Mouse (Mus musculus): Measurements from ENCODE around the gene Stox1. TPM values are rescaled to one million over a fixed set of nuclear protein-coding genes. Genes with fewer than 3 reads are reported as not detected.
"Not testable (repeated sequence)": the region's sequence is repeated elsewhere in the genome, so short reads cannot be mapped to it uniquely, and the experiment has no call there.

Stox1 gene
- 0.12 and 0.21 TPM in 2 replicates for polyA plus RNA-seq (2015; fragmentation: Nextera tagmentation; extraction: Ambion mirVana)

DNA sequence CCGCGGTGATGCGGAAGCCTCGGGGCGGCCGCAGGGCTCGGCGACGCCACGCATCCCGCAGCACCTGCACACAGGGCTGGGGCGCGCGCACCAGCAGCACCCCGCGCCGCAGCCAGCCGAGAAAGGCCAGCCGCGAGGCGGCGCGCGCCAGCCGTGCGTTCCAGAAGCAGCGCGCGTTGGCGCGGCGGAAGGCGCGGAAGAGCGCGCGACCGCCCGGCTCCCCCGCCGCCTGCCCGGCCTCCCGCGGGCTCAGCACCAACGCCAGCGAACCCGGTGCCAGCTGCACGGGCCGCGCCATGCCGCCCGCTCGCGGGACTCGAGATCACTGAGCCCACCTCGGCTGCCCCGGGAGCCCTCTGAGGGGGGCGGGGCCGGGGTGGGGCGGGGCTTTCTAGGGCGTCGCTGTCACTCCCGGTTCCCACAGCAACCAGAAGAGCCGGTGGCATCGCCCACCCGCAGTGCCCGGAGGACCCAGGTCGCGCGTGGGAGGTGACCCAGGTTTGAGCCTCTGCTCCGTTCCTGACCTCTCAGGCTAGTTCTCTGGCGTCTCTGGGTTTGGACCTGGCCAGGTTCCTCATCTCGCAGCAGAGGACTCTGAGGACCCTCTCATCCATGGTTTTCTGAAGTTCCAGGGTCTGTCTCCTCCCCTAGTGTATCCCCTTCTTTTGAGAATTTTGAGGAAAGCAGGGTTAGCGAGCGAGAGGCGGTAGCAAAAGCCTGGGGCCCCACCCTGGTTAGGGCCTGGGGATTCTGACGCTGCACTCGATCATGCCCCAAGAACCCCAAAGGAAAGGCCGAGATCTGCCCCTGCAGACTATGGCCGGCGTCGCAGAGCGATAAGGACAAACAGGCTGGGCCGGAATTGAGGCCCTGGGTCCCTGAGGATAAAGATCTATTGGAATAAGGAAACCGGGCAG lies at the start of gene Stox1:
Stox1 (minus strand) TSS at position 358 of the 917 bp plus-strand sequence.
- peaks cover 11% of the 10 kb centered on the region for H3K4me1 ChIP-seq (replicated peaks)
- peak; percentile 67 for ATAC-seq (ENCODE audit: insufficient read depth)
- peak within 1 kb of the TSS; percentile 35; the same call in 1 of the 2 replicates for H3K9ac ChIP-seq
- H3K27ac ChIP-seq (replicated peaks), result no peak within 1 kb of the TSS
- H3K36me3 ChIP-seq (replicated peaks), result no peaks in the 10 kb centered on the region
- peak within 1 kb of the TSS; percentile 68 for H3K4me3 ChIP-seq (replicated peaks)
- no peaks in the 10 kb centered on the region for H3K9me3 ChIP-seq (replicated peaks)
- 1% methylated on average over 80 of the region's 85 CpGs for WGBS (ENCODE audit: insufficient replicate concordance)
- H3K27me3 ChIP-seq, result peaks cover 65% of the 10 kb centered on the region
- H3K4me2 ChIP-seq, result peak within 1 kb of the TSS; percentile 84

DNA sequence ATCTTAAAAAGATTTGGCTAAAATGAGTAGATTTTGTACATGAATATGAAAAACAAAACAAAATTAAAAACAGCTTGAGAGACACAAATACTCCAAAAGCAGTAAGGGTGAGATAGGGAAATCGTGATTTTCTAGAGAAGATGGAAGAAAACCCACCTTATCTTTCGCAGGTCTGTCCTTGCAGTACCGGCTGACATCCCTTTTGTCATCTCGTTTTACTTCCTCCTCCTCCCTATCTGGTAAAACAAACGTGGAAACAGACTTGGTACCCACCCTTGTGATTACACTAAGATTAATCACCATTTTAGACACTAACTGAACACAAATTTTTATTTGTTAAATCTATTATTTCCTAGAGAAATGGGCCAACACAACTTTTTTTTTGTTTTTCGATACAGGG lies 24.9 kb upstream of the Stox1 start:
- no peak for ATAC-seq (ENCODE audit: insufficient read depth)
- Histone ChIP-seq H3K4me2 (no peak overlapping the region), H3K36me3 (replicated peaks) (peaks cover 94% of the 10 kb centered on the region), H3K4me1 (replicated peaks) (no peaks in the 10 kb centered on the region), H3K9ac (no peak overlapping the region), H3K27me3 (no peaks in the 10 kb centered on the region), H3K4me3 (replicated peaks) (no peak overlapping the region), H3K27ac (replicated peaks) (no peak overlapping the region), H3K9me3 (replicated peaks) (no peaks in the 10 kb centered on the region)
- 38% methylated on average over 6 of the region's 6 CpGs for WGBS (ENCODE audit: insufficient replicate concordance)

DNA sequence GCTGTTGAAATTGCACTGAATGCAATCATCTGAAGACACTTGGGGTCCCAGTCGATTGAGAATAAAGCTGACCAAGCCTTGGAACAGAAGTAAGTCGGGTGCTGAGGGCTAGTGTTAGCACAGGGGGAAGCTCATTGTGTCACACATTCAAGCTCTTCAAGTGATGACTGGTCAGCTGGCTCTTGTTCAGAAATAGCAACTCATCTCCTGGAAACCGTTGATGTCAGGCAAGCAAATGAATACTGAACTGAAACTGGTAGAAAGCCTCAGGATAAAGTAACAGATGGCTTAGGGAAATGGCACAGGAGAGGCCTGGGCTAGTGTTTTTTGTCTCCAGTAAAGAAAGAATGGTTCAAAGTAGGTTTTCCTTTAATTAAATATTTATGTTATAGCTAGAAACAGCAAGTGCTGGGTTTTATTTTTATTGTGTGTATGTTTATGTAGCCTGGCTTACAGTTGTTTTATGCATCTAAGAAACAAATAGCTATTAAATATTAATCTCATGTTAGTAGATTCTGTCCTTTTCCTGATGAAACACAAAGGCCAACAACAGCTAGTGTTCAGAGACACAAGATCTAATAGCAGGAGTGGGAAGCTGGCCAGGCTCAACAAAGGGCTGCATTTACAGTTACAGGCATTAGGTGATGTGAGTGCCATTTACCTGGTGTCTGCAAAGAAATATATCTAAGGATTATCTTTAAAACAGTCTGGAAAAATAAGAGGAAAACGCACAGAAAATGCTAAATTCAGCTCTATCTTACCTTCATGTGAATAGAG lies 14.2 kb upstream of the Stox1 start:
- H3K4me1 ChIP-seq (replicated peaks), result no peaks in the 10 kb centered on the region
- H3K27me3 ChIP-seq, result no peaks in the 10 kb centered on the region
- H3K9ac ChIP-seq, result no peak overlapping the region
- no peak overlapping the region for H3K4me2 ChIP-seq
- no peak overlapping the region for H3K4me3 ChIP-seq (replicated peaks)
- no peak for ATAC-seq (ENCODE audit: insufficient read depth)
- H3K36me3 ChIP-seq (replicated peaks), result peaks cover 33% of the 10 kb centered on the region
- no peaks in the 10 kb centered on the region for H3K9me3 ChIP-seq (replicated peaks)
- 64% methylated on average over 4 of the region's 4 CpGs for WGBS (ENCODE audit: insufficient replicate concordance)
- H3K27ac ChIP-seq (replicated peaks), result no peak overlapping the region

DNA sequence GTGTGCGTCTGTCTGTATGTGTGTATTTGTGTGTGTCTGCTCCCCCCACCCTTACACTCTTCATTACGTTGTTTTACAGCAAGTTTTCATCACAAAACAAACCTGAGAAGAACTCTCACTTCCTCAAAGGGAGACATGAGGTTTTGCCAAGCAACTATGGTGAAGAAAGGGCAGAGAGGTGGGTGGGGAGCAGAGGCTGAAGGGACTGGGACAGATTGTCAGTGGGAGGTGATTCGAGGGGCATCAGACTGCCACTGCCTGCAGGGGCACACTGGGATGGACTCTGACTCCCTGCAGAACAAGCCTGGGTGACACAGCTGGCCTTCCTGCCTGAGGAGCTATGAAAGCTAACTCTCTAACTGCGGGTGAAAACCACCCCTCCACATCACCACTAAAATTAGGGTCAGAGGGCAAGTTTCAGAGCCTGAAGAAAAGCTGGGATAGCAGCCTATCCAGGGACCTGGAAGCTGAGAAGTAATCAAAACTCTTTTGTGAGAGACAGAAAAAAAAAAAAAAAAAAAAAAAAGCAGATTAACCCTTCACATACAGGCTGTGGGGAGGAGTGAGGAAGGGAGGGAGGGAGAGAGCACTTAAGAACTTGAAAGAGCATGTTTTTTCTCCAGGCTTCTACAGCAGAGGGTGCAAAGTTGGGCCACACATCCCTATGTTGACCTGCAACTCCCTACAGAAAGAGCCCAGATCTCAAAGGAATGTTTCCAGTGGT lies 11.2 kb upstream of the Stox1 start:
- no peak overlapping the region for H3K9ac ChIP-seq
- H3K9me3 ChIP-seq (replicated peaks), result no peaks in the 10 kb centered on the region
- no peak overlapping the region for H3K4me3 ChIP-seq (replicated peaks)
- no peak for ATAC-seq (ENCODE audit: insufficient read depth)
- H3K27ac ChIP-seq (replicated peaks), result no peak overlapping the region
- peaks cover 14% of the 10 kb centered on the region for H3K36me3 ChIP-seq (replicated peaks)
- H3K4me1 ChIP-seq (replicated peaks), result no peaks in the 10 kb centered on the region
- 34% methylated on average over 4 of the region's 4 CpGs for WGBS (ENCODE audit: insufficient replicate concordance)
- H3K4me2 ChIP-seq, result no peak overlapping the region
- no peaks in the 10 kb centered on the region for H3K27me3 ChIP-seq

DNA sequence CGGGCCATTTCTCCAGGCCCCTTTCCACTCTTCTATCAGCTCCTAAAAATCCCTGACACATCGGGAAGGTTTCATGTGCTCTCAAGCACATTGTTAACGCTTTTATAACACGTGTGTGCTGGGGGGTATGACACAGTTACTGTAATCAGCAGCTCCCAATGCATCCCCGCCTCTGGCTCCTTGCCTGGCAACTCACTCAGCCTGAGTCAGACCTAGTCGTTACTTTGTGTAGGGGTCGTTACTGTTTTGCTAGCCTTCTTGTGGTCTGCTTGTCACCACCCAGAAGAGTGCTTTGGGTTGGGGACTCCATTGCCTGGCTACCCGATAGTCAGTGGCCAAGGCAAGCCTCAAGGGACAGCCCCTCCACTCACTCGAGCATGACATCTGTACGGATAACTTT lies 4.9 kb upstream of the Stox1 start:
- 60% methylated on average over 10 of the region's 10 CpGs for WGBS (ENCODE audit: insufficient replicate concordance)
- Histone ChIP-seq H3K27me3 (peaks cover 23% of the 10 kb centered on the region), H3K36me3 (replicated peaks) (no peaks in the 10 kb centered on the region), H3K27ac (replicated peaks) (no peak overlapping the region), H3K9me3 (replicated peaks) (no peaks in the 10 kb centered on the region), H3K4me1 (replicated peaks) (peaks cover 7% of the 10 kb centered on the region), H3K4me2 (no peak overlapping the region), H3K9ac (no peak overlapping the region), H3K4me3 (replicated peaks) (no peak overlapping the region)
- ATAC-seq (ENCODE audit: insufficient read depth), result no peak

DNA sequence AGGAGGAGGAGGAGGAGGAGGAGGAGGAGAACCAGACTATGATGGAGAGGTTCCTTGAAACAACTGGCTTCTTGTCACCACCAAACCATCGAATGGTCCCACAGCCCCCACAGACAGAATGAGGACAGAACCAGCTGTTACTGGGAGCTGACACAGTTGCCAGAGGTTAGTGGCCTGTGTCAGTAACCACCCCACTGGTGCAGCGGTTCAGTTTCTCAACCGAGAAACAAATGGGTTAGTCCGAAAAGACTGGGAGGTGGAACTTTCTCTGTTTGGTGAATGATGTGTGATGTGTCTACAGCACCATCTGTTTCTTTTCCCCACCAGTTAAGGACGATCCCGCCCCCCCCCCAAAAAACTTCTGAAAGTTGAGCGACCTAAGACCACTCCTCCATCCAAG lies 992 bp downstream of the Stox1 start:
- Histone ChIP-seq H3K9ac (no peak overlapping the region), H3K27me3 (peaks cover 65% of the 10 kb centered on the region), H3K4me2 (peak overlapping the region; percentile 84; the same call in 1 of the 2 replicates), H3K9me3 (replicated peaks) (no peaks in the 10 kb centered on the region), H3K27ac (replicated peaks) (no peak overlapping the region), H3K4me1 (replicated peaks) (peaks cover 11% of the 10 kb centered on the region), H3K4me3 (replicated peaks) (no peak overlapping the region), H3K36me3 (replicated peaks) (no peaks in the 10 kb centered on the region)
- no peak for ATAC-seq (ENCODE audit: insufficient read depth)
- 18% methylated on average over 7 of the region's 7 CpGs for WGBS (ENCODE audit: insufficient replicate concordance)

DNA sequence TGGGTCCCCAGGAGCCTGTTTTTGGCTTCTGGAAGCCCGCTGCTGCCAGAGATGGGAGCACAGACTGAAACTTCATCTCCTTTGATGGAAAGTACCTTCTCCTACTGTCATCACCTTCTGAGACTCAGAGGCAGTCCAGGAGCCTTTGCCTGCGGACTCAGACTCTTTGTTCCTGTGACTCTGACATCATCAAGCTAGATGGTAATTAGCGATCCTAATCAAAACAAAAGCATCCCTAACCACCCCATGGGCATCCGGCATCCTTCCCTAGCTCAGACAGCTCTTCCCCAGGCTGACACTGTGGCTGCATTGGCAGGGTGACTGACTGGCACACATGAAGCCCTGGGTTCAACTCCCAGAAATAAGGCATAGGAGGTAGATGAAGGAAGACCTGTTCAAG lies 3.2 kb downstream of the Stox1 start:
- WGBS (ENCODE audit: insufficient replicate concordance), result 35% methylated on average over 4 of the region's 4 CpGs

DNA sequence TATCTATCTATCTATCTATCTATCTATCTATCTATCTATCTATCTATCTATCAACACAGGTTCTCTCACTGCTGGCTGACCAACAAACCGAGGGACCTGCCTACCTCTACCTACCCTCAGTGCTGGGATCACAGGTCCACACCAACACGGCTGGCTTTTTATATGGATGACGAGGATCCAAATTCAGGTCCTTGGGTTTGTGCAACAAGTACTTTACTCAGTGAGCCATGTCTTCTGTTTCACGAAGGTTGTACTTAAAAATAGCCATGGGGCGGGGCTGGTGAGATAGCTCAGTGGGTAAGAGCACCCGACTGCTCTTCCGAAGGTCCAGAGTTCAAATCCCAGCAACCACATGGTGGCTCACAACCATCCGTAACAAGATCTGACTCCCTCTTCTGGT lies 5.4 kb downstream of the Stox1 start:
- peaks cover 40% of the 10 kb centered on the region for H3K27me3 ChIP-seq
- H3K4me3 ChIP-seq (replicated peaks); H3K9ac ChIP-seq; H3K4me1 ChIP-seq (replicated peaks); ATAC-seq (ENCODE audit: insufficient read depth); H3K27ac ChIP-seq (replicated peaks); H3K36me3 ChIP-seq (replicated peaks); H3K4me2 ChIP-seq; H3K9me3 ChIP-seq (replicated peaks): not testable (repeated sequence)
- 56% methylated on average over 8 of the region's 8 CpGs for WGBS (ENCODE audit: insufficient replicate concordance)

More for the DNA sequence above, 3.2 kb downstream of the Stox1 start:
- H3K4me1 ChIP-seq (replicated peaks), result peaks cover 11% of the 10 kb centered on the region
- no peak for ATAC-seq (ENCODE audit: insufficient read depth)
- peaks cover 61% of the 10 kb centered on the region for H3K27me3 ChIP-seq
- H3K9me3 ChIP-seq (replicated peaks), result no peaks in the 10 kb centered on the region
- no peak overlapping the region for H3K4me3 ChIP-seq (replicated peaks)
- H3K4me2 ChIP-seq, result no peak overlapping the region
- H3K36me3 ChIP-seq (replicated peaks), result no peaks in the 10 kb centered on the region
- H3K27ac ChIP-seq (replicated peaks), result no peak overlapping the region
- no peak overlapping the region for H3K9ac ChIP-seq

DNA sequence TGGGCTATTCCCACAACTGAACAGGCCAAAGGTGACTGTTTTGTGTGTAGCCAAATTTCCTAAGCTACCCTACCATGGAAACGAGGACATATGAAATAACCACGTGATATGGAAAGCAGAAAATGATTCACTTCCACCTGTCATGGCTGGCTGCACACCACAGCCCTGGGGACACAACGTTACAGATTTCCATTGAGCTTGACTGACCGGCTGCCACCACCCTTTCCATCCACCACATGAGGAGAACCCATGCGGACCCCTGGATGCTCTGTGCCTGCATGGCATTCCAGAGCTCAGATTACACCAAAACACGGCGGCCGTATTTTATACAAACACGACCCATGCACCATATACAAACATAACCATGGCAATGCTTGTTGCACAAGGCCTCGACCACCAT lies 12.5 kb downstream of the Stox1 start:
- Histone ChIP-seq H3K4me2 (no peak overlapping the region), H3K9me3 (replicated peaks) (no peaks in the 10 kb centered on the region), H3K27me3 (no peaks in the 10 kb centered on the region), H3K36me3 (replicated peaks) (no peaks in the 10 kb centered on the region), H3K4me1 (replicated peaks) (no peaks in the 10 kb centered on the region), H3K9ac (no peak overlapping the region), H3K4me3 (replicated peaks) (no peak overlapping the region), H3K27ac (replicated peaks) (no peak overlapping the region)
- WGBS (ENCODE audit: insufficient replicate concordance), result 69% methylated on average over 10 of the region's 10 CpGs
- no peak for ATAC-seq (ENCODE audit: insufficient read depth)

DNA sequence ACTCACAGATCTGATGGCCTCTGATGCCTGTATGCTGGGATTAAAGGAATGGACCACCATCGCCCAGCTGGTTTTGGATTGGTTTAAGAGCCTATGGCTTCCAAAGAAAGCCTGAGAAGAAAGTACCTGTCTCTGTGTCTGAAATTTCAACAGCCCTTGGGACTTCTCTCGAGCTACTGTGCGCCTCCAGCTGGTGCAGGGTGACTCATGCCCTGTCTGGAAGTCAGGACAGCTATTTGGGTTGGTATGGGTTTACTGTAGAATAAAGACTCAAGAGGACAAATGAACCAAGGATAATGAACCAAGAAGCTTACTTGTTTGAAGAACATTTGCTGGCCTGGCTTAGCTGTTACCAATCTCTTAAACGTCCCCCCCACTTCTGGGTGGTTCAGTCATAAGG lies 22.3 kb downstream of the Stox1 start:
- 54% methylated on average over 4 of the region's 4 CpGs for WGBS (ENCODE audit: insufficient replicate concordance)

DNA sequence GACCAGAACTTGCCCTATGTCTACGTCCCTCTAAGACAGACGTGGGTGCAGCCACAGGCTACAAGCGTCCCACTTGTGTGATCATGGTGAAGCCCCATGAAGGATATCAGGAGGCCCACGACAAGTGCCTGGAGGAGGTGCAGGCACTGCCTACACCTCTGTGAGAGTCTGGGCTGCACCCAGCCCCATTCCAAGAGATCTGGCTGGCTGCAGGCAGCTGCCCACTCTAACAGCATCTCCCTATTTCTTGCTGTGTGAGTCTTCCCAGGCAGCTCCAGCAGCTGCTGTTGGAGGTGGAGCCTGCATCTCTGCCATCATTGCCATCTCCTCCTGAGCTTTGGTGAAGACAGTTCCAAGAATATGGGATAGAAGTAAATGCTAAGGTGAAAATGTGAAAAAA lies 23.5 kb downstream of the Stox1 start:
- Histone ChIP-seq H3K9ac (no peak overlapping the region), H3K36me3 (replicated peaks) (no peaks in the 10 kb centered on the region), H3K4me2 (no peak overlapping the region), H3K4me3 (replicated peaks) (no peak overlapping the region), H3K9me3 (replicated peaks) (no peaks in the 10 kb centered on the region), H3K27me3 (peaks cover 5% of the 10 kb centered on the region; the same call in 1 of the 2 replicates), H3K4me1 (replicated peaks) (no peaks in the 10 kb centered on the region), H3K27ac (replicated peaks) (no peak overlapping the region)
- 72% methylated on average over 4 of the region's 4 CpGs for WGBS (ENCODE audit: insufficient replicate concordance)
- no peak for ATAC-seq (ENCODE audit: insufficient read depth)

More for the DNA sequence above, 22.3 kb downstream of the Stox1 start:
- Histone ChIP-seq H3K4me3 (replicated peaks) (no peak overlapping the region), H3K9me3 (replicated peaks) (no peaks in the 10 kb centered on the region), H3K4me1 (replicated peaks) (no peaks in the 10 kb centered on the region), H3K27ac (replicated peaks) (no peak overlapping the region), H3K36me3 (replicated peaks) (no peaks in the 10 kb centered on the region), H3K9ac (no peak overlapping the region), H3K4me2 (no peak overlapping the region), H3K27me3 (peaks cover 5% of the 10 kb centered on the region; the same call in 1 of the 2 replicates)
- ATAC-seq (ENCODE audit: insufficient read depth), result no peak

All from liver, embryonic 15.5 days (tissue).